Mouse (Mus musculus): ENCODE data around the gene Amer2.

GRCm38 (mm10) chr14:60378057-60378565, 5.1 kb downstream of the Amer2 start:
- TF ChIP-seq CTCF (IDR thresholded peaks at IDR 0.05; ENCODE audit: borderline replicate concordance, control insufficient read depth, extremely low read depth, insufficient read depth, low read length, poor library complexity) (no peak), POLR2A (IDR thresholded peaks at IDR 0.05; ENCODE audit: control insufficient read depth, extremely low read depth, insufficient read depth, low read length, poor library complexity) (no peak)

All from thymus, adult 2 months (tissue).